Mouse (Mus musculus): ENCODE data around the gene 1520401A03Rik. TPM values are rescaled to one million over a fixed set of nuclear protein-coding genes. Genes with fewer than 3 reads are reported as not detected.

Gene 1520401A03Rik
- polyA plus RNA-seq, 1 experiment from 2014 or later, result 0.08 TPM

- Histone ChIP-seq H3K27me3 (ENCODE audit: control insufficient read depth, insufficient read depth, low read length) (peaks cover 48% of the 10 kb centered on the region), H3K9ac (ENCODE audit: low read depth, low read length) (peak overlapping the region; percentile 74), H3K4me3 (ENCODE audit: low read depth, low read length) (peak overlapping the region; percentile 60), H3K4me1 (replicated peaks; ENCODE audit: control insufficient read depth, insufficient read depth, low read length) (peaks cover 11% of the 10 kb centered on the region), H3K9me3 (ENCODE audit: control insufficient read depth, low read length) (no peaks in the 10 kb centered on the region), H3K36me3 (ENCODE audit: control insufficient read depth, insufficient read depth, low read length) (no peaks in the 10 kb centered on the region), H3K4me2 (replicated peaks; ENCODE audit: low read depth, low read length) (peak overlapping the region; percentile 99), H3K27ac (ENCODE audit: low read depth, low read length) (peak overlapping the region; percentile 82)
- 2% methylated on average over 35 of the region's 46 CpGs for WGBS
- peak; percentile 87 for DNase-seq (ENCODE audit: low spot score)
- peak; percentile 84 for ATAC-seq (ENCODE audit: low FRiP score)
Measured at GRCm38 (mm10) chr17:23740136-23740584, 17.6 kb upstream of the 1520401A03Rik start.

- ATAC-seq (ENCODE audit: low FRiP score), result peak; percentile 56
- no peak for DNase-seq (ENCODE audit: low spot score)
- H3K36me3 ChIP-seq (ENCODE audit: control insufficient read depth, insufficient read depth, low read length), result no peaks in the 10 kb centered on the region
- peak overlapping the region; percentile 60 for H3K4me3 ChIP-seq (ENCODE audit: low read depth, low read length)
- H3K27me3 ChIP-seq (ENCODE audit: control insufficient read depth, insufficient read depth, low read length), result peaks cover 41% of the 10 kb centered on the region
- H3K4me1 ChIP-seq (replicated peaks; ENCODE audit: control insufficient read depth, insufficient read depth, low read length), result peaks cover 7% of the 10 kb centered on the region
- no peaks in the 10 kb centered on the region for H3K9me3 ChIP-seq (ENCODE audit: control insufficient read depth, low read length)
- H3K27ac ChIP-seq (ENCODE audit: low read depth, low read length), result peak overlapping the region; percentile 82
- peak overlapping the region; percentile 74 for H3K9ac ChIP-seq (ENCODE audit: low read depth, low read length)
- WGBS, result 1% methylated on average over 47 of the region's 48 CpGs
- peak overlapping the region; percentile 99 for H3K4me2 ChIP-seq (replicated peaks; ENCODE audit: low read depth, low read length)
Measured at GRCm38 (mm10) chr17:23739202-23740135, 16.9 kb upstream of the 1520401A03Rik start.

GRCm38 (mm10) chr17:23738836-23739201 lies 16.2 kb upstream of the 1520401A03Rik start:
- DNase-seq (ENCODE audit: low spot score) (peak; percentile 11), ATAC-seq (ENCODE audit: low FRiP score) (no peak)
- no peaks in the 10 kb centered on the region for H3K9me3 ChIP-seq (ENCODE audit: control insufficient read depth, low read length)
- H3K27ac ChIP-seq (ENCODE audit: low read depth, low read length), result peak overlapping the region; percentile 82; the same call in 1 of the 2 replicates
- H3K4me1 ChIP-seq (replicated peaks; ENCODE audit: control insufficient read depth, insufficient read depth, low read length), result peaks cover 7% of the 10 kb centered on the region
- peak overlapping the region; percentile 74 for H3K9ac ChIP-seq (ENCODE audit: low read depth, low read length)
- 30% methylated on average over 2 of the region's 2 CpGs for WGBS
- peak overlapping the region; percentile 99 for H3K4me2 ChIP-seq (replicated peaks; ENCODE audit: low read depth, low read length)
- peak overlapping the region; percentile 60 for H3K4me3 ChIP-seq (ENCODE audit: low read depth, low read length)
- H3K36me3 ChIP-seq (ENCODE audit: control insufficient read depth, insufficient read depth, low read length), result no peaks in the 10 kb centered on the region
- H3K27me3 ChIP-seq (ENCODE audit: control insufficient read depth, insufficient read depth, low read length), result peaks cover 35% of the 10 kb centered on the region

GRCm38 (mm10) chr17:23737493-23738445 lies 15.2 kb upstream of the 1520401A03Rik start:
- no peak for DNase-seq (ENCODE audit: low spot score)
- Histone ChIP-seq H3K4me1 (replicated peaks; ENCODE audit: control insufficient read depth, insufficient read depth, low read length) (peaks cover 7% of the 10 kb centered on the region), H3K9me3 (ENCODE audit: control insufficient read depth, low read length) (no peaks in the 10 kb centered on the region), H3K36me3 (ENCODE audit: control insufficient read depth, insufficient read depth, low read length) (no peaks in the 10 kb centered on the region), H3K27me3 (ENCODE audit: control insufficient read depth, insufficient read depth, low read length) (peaks cover 24% of the 10 kb centered on the region), H3K4me2 (replicated peaks; ENCODE audit: low read depth, low read length) (peak overlapping the region; percentile 99; the same call in 1 of the 2 replicates), H3K27ac (ENCODE audit: low read depth, low read length) (no peak overlapping the region), H3K4me3 (ENCODE audit: low read depth, low read length) (no peak overlapping the region), H3K9ac (ENCODE audit: low read depth, low read length) (no peak overlapping the region)
- no peak for ATAC-seq (ENCODE audit: low FRiP score)
- 59% methylated on average over 15 of the region's 15 CpGs for WGBS

GRCm38 (mm10) chr17:23734341-23734740 lies 11.8 kb upstream of the 1520401A03Rik start:
- Histone ChIP-seq H3K36me3 (ENCODE audit: control insufficient read depth, insufficient read depth, low read length) (no peaks in the 10 kb centered on the region), H3K9me3 (ENCODE audit: control insufficient read depth, low read length) (no peaks in the 10 kb centered on the region), H3K4me1 (replicated peaks; ENCODE audit: control insufficient read depth, insufficient read depth, low read length) (peaks cover 3% of the 10 kb centered on the region), H3K27me3 (ENCODE audit: control insufficient read depth, insufficient read depth, low read length) (no peaks in the 10 kb centered on the region), H3K4me3 (ENCODE audit: low read depth, low read length) (no peak overlapping the region), H3K4me2 (replicated peaks; ENCODE audit: low read depth, low read length) (no peak overlapping the region), H3K27ac (ENCODE audit: low read depth, low read length) (no peak overlapping the region), H3K9ac (ENCODE audit: low read depth, low read length) (no peak overlapping the region)
- 95% methylated on average over 1 of the region's 1 CpGs for WGBS
- ATAC-seq (ENCODE audit: low FRiP score) (no peak), DNase-seq (ENCODE audit: low spot score) (no peak)

- Histone ChIP-seq H3K27ac (ENCODE audit: low read depth, low read length) (no peak overlapping the region), H3K27me3 (ENCODE audit: control insufficient read depth, insufficient read depth, low read length) (no peaks in the 10 kb centered on the region), H3K4me3 (ENCODE audit: low read depth, low read length) (no peak overlapping the region), H3K9ac (ENCODE audit: low read depth, low read length) (no peak overlapping the region), H3K36me3 (ENCODE audit: control insufficient read depth, insufficient read depth, low read length) (no peaks in the 10 kb centered on the region), H3K4me1 (replicated peaks; ENCODE audit: control insufficient read depth, insufficient read depth, low read length) (no peaks in the 10 kb centered on the region), H3K9me3 (ENCODE audit: control insufficient read depth, low read length) (no peaks in the 10 kb centered on the region), H3K4me2 (replicated peaks; ENCODE audit: low read depth, low read length) (no peak overlapping the region)
- DNase-seq (ENCODE audit: low spot score) (no peak), ATAC-seq (ENCODE audit: low FRiP score) (no peak)
- WGBS, result 75% methylated on average over 1 of the region's 1 CpGs
Measured at GRCm38 (mm10) chr17:23730441-23730840, 7.9 kb upstream of the 1520401A03Rik start.

- H3K27ac ChIP-seq (ENCODE audit: low read depth, low read length), result peak overlapping the region; percentile 56; the same call in 1 of the 2 replicates
- H3K9me3 ChIP-seq (ENCODE audit: control insufficient read depth, low read length), result no peaks in the 10 kb centered on the region
- DNase-seq (ENCODE audit: low spot score), result peak; percentile 79
- H3K9ac ChIP-seq (ENCODE audit: low read depth, low read length), result peak overlapping the region; percentile 76
- no peaks in the 10 kb centered on the region for H3K4me1 ChIP-seq (replicated peaks; ENCODE audit: control insufficient read depth, insufficient read depth, low read length)
- no peaks in the 10 kb centered on the region for H3K27me3 ChIP-seq (ENCODE audit: control insufficient read depth, insufficient read depth, low read length)
- H3K4me3 ChIP-seq (ENCODE audit: low read depth, low read length), result peak overlapping the region; percentile 85
- WGBS, result under 1% methylated on average over 20 of the region's 20 CpGs
- H3K4me2 ChIP-seq (replicated peaks; ENCODE audit: low read depth, low read length), result peak overlapping the region; percentile 94
- no peaks in the 10 kb centered on the region for H3K36me3 ChIP-seq (ENCODE audit: control insufficient read depth, insufficient read depth, low read length)
- peak; percentile 88 for ATAC-seq (ENCODE audit: low FRiP score)
Measured at GRCm38 (mm10) chr17:23726758-23727142, 4.2 kb upstream of the 1520401A03Rik start.

GRCm38 (mm10) chr17:23725999-23726757 lies 3.6 kb upstream of the 1520401A03Rik start, which contains the start of gene Pkmyt1:
Pkmyt1 (plus strand) TSS chr17:23726336.
- WGBS, result 3% methylated on average over 72 of the region's 73 CpGs
- Histone ChIP-seq H3K4me2 (replicated peaks; ENCODE audit: low read depth, low read length) (peak within 1 kb of the TSS; percentile 94), H3K27me3 (ENCODE audit: control insufficient read depth, insufficient read depth, low read length) (no peaks in the 10 kb centered on the region), H3K4me1 (replicated peaks; ENCODE audit: control insufficient read depth, insufficient read depth, low read length) (no peaks in the 10 kb centered on the region), H3K9me3 (ENCODE audit: control insufficient read depth, low read length) (no peaks in the 10 kb centered on the region), H3K9ac (ENCODE audit: low read depth, low read length) (peak within 1 kb of the TSS; percentile 76), H3K27ac (ENCODE audit: low read depth, low read length) (peak within 1 kb of the TSS; percentile 56; the same call in 1 of the 2 replicates), H3K4me3 (ENCODE audit: low read depth, low read length) (peak within 1 kb of the TSS; percentile 85), H3K36me3 (ENCODE audit: control insufficient read depth, insufficient read depth, low read length) (no peaks in the 10 kb centered on the region)
- peak; percentile 93 for ATAC-seq (ENCODE audit: low FRiP score)
- DNase-seq (ENCODE audit: low spot score), result peak; percentile 97
